Mouse (Mus musculus) natural killer cell, adult 2 months (primary cell): Measurements from ENCODE around the gene Taf9.

Experiments
- DNase-seq, 2 experiments: peaks; one replicate each; pipeline ENCODE4 v3.0.0; 2022; ENCODE audit warnings: low spot score in 2 of 2

The Taf9 gene

GRCm38 (mm10) chr13:100651439-100652186, at the start of gene Taf9:
TSS of gene Taf9 (plus strand) at chr13:100651579.
- DNase-seq = no peak

- DNase-seq = no peak
Observed at GRCm38 (mm10) chr13:100602239-100602902, 49.0 kb upstream of the Taf9 start.

- DNase-seq = no peak
Observed at GRCm38 (mm10) chr13:100603031-100603737, 48.2 kb upstream of the Taf9 start.

DNA sequence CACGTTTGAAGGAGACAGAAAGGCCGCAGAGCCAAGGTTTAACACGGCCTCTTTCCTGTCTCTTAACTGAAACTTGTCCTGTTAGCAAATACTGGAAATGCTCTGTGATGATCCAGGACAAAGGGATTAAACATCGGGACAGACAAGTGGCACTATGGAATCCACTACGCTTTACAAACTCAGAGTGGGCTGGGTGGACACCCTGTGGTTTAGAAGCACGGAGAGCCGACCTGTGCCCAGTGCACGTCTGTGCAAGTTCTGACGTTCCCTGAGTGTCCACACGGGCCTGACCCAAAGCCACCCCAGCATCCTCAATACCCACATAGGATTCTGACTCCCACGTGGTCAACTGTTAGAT, 47.7 kb upstream of the Taf9 start:
- no peak for DNase-seq

DNA sequence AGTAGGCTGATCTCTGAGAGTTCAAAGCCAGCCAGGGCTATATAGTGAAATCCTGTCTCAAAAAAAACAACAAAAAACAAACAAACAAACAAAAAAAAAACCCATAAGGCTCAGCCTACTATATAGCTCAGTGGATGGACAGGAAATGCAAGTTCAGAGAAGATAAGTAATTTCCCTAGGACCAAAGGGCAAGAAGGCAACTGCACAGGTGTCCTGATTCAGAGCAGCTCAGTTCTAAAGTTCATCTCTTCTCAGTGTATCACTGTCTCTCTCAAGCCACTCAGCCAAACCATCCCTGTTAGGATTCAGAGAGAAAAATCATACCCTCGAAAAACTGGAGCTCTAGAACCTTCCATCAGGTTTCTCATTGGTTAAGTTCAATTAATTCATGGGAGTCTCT, 45.5 kb upstream of the Taf9 start:
- no peak for DNase-seq

DNA sequence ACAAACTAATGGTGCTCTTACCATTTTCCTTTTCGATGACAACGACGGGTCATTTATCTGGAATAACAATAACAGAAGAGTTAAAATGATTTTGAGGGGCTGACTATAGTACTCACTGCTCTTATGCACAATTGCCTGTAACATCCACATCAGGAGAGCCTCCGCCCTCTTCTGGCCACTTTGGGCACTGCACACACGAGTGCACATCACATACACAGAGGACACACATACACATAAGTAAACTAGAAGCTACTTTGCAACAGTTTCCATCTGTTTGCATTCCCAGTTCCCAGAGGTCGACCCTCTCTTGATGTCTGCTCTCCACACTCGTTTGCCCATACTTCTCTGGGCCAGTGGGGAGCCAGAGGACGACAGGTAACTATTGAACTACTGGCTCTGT, 43.6 kb upstream of the Taf9 start:
- no peak for DNase-seq

DNA sequence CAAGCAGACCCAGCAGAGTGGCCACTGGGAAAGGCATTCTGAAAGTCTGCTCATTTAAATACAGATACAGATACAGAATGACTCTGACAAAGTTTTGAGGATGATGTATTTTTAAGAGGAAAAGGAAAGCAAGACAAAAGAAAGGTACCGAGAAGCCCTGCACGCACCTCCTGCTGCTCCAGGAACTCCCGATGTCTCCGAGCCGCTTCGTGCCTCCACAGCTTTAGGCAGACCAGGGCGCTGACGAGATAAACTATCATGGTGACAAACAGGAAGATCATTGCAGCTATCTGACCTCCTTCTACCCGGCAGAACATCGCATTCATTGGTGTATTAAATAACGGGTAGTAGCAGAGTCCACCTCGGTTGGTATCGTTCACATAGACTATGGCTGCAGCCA, 40.1 kb upstream of the Taf9 start:
- no peak for DNase-seq

GRCm38 (mm10) chr13:100612251-100612650, 39.1 kb upstream of the Taf9 start:
- no peak for DNase-seq

DNA sequence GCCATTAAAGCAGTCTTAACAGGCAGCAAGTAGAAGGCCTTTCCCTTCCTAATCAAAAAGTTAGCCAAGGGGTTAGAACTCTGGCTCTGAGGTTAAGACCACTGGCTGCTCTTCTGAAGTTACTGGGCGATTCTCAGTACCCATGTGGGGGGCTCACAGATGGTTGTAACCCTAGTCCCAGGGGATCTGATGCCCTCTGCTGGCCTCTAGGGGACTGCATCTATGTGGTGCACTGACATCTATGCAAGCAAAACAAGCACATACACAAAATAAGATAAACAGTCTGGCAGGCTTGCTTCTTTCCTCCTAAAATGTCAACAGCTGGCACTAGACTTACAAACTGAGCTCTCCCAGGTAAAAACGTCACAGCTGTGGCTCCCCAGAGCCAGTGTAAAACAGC, 38.5 kb upstream of the Taf9 start:
- no peak for DNase-seq

- peak; percentile 27 to 46 for DNase-seq
Observed at GRCm38 (mm10) chr13:100616181-100617087, 34.9 kb upstream of the Taf9 start, which contains the start of gene Marveld2. TSS of gene Marveld2 (minus strand) at chr13:100616971.

DNA sequence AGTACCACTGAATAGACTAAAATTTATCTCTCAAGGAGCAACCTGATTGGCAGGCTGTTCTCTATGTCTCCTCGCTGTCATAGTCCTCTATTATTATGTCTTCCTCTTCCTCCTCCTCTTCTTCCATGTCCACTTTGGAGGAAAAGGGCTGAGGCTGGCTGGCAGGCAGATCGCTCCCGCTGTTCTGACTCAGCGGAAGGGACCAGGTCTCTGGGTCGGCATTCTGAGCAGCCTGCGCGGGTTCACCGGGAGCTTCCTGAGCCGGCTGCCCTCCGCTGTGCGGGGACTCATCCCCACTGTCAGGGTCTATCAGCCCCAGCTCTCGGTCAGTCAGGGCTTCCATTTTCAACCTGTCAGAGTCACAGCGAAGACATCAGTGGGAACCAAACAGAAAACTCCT, 33.8 kb upstream of the Taf9 start:
- DNase-seq = no peak

DNA sequence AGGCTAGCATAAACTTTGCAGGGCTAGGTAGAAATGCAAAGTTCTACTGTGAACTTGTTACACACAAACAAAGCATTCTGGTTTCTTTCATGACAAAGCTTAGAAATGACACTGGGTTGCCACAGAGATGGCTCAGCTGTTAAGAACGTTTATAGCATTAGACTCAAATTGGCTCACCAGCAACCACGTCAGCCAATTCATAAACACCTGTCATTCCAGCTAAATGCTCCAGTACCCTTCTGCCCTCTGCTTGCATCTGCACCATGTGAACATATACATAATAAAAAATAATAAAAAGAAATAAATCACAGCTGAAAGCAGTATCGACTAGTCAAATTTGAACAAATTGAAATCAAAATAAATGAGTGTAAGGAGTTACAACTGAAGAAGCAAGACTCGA, 29.1 kb upstream of the Taf9 start:
- DNase-seq = no peak

DNA sequence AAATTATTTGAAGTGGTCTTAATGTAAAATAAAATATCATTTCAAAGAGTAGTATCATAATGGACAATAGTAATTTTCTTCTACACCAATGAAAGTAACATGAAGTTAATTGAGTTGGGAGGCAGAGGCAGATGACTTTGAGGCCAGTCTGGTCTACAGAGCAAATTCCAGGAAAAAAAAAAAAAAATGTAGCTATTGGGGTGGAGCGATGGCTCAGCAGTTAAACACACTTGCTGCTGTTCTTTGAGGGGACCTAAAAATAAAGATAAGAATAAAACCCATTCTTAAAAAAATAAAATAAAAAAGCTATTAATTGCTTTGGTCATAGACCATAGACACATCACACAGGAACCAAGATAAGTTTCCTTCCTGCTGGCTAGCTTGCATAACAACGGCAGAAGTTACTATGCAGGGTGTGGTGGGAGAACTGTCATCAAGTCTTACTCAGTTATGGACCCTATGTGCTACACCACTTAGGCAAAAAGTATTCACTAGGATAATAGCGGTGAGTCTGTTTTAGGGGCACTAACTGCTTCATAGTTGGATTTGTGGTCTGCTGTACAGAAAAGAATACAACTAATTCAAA, 17.2 kb upstream of the Taf9 start:
- DNase-seq = no peak

GRCm38 (mm10) chr13:100642471-100643209, 8.7 kb upstream of the Taf9 start:
- peak in 1 of 2 experiments; percentile 33 for DNase-seq

- DNase-seq = no peak
Observed at GRCm38 (mm10) chr13:100648223-100648622, 3.2 kb upstream of the Taf9 start.

- peak; percentile 89 to 95 for DNase-seq
Observed at GRCm38 (mm10) chr13:100650550-100651438, 585 bp upstream of the Taf9 start, which contains the start of the genes Ak6 and Rad17. TSS of gene Ak6 (plus strand) at chr13:100650979. TSS of gene Rad17 (minus strand) at chr13:100651051.

- no peak for DNase-seq
Observed at GRCm38 (mm10) chr13:100658091-100658490, 6.7 kb downstream of the Taf9 start.

GRCm38 (mm10) chr13:100659864-100660456, 8.6 kb downstream of the Taf9 start:
- DNase-seq = peak; percentile 23 to 59
